Mouse (Mus musculus) hindbrain, embryonic 15.5 days (tissue): Measurements from ENCODE around the gene H2afy. TPM values are rescaled to one million over a fixed set of nuclear protein-coding genes. Genes with fewer than 3 reads are reported as not detected.

Experiments
- ATAC-seq: fragments of 200-750 bp; cut with Nextera tagmentation; 2 replicates; pipeline ENCODE4 v1.8.0; 2017; ENCODE audit warnings: low read depth, moderate number of reproducible peaks, moderate TSS enrichment; ENCODE audit not compliant: low FRiP score
- H3K27ac ChIP-seq: fragments of 300-500 bp; sonication (generic); replicated peaks from 2 replicates; pipeline ENCODE4 v1.5.1; 2015; ENCODE audit warnings: mild to moderate bottlenecking, inconsistent platforms
- H3K27me3 ChIP-seq: fragments of 300-500 bp; sonication (generic); 2 replicates; pipeline ENCODE4 v1.6.1; 2015; ENCODE audit warnings: control low read depth, inconsistent platforms
- H3K36me3 ChIP-seq: fragments of 300-500 bp; sonication (generic); 2 replicates; pipeline ENCODE4 v1.6.1; 2015; ENCODE audit warnings: control low read depth, inconsistent platforms
- H3K4me1 ChIP-seq: fragments of 300-500 bp; sonication (generic); replicated peaks from 2 replicates; pipeline ENCODE4 v1.6.1; 2015; ENCODE audit warnings: control low read depth, inconsistent platforms
- H3K4me2 ChIP-seq: fragments of 300-500 bp; sonication (generic); 2 replicates; pipeline ENCODE4 v1.6.1; 2015; ENCODE audit warnings: moderate library complexity, mild to moderate bottlenecking, inconsistent platforms
- H3K4me3 ChIP-seq: fragments of 300-500 bp; sonication (generic); 2 replicates; pipeline ENCODE4 v1.5.1; 2015; ENCODE audit warnings: mild to moderate bottlenecking, inconsistent platforms
- H3K9ac ChIP-seq: fragments of 300-500 bp; sonication (generic); 2 replicates; pipeline ENCODE4 v1.6.1; 2015; ENCODE audit warnings: inconsistent platforms
- H3K9me3 ChIP-seq: fragments of 300-500 bp; sonication (generic); 2 replicates; pipeline ENCODE4 v1.6.1; 2016; ENCODE audit warnings: control low read depth, inconsistent platforms
- WGBS: fragments of 180-500 bp; shearing (Covaris S2); methylation state at CpG from one replicate; pipeline ENCODE4 v1.1.7; 2015; 5-methylcytosine and 5-hydroxymethylcytosine counted together
- polyA plus RNA-seq: library from polyadenylated mRNA; unstranded; fragments of >200 nt; fragmentation: Nextera tagmentation; extraction: Ambion mirVana; gene quantifications from 2 replicates; pipeline ENCODE4 v1.2.1, GENCODE M21; 2015

Gene H2afy
- polyA plus RNA-seq, result 294 and 309 TPM in 2 replicates

GRCm38 (mm10) chr13:56136200-56136599, at the start of gene H2afy:
TSS of gene H2afy (minus strand) at chr13:56136361.
- peak within 1 kb of the TSS; percentile 87 for H3K27ac ChIP-seq
- H3K4me2 ChIP-seq, result peak within 1 kb of the TSS; percentile 90
- peak within 1 kb of the TSS; percentile 98 for H3K4me3 ChIP-seq
- peaks cover 32% of the 10 kb centered on the region for H3K4me1 ChIP-seq
- H3K27me3 ChIP-seq, result no peaks in the 10 kb centered on the region
- WGBS, result 84% methylated on average over 2 of the region's 2 CpGs
- H3K9ac ChIP-seq, result peak within 1 kb of the TSS; percentile 93
- H3K9me3 ChIP-seq, result no peaks in the 10 kb centered on the region
- no peaks in the 10 kb centered on the region for H3K36me3 ChIP-seq
- no peak for ATAC-seq

- 91% methylated on average over 5 of the region's 5 CpGs for WGBS
- H3K4me2 ChIP-seq, result no peak overlapping the region
Measured at GRCm38 (mm10) chr13:56183687-56184086, 47.5 kb upstream of the H2afy start.

GRCm38 (mm10) chr13:56181424-56181823, 45.3 kb upstream of the H2afy start:
- no peak for ATAC-seq
- Histone ChIP-seq H3K4me3 (no peak overlapping the region), H3K4me1 (no peaks in the 10 kb centered on the region), H3K36me3 (no peaks in the 10 kb centered on the region), H3K9ac (no peak overlapping the region), H3K27me3 (no peaks in the 10 kb centered on the region), H3K27ac (no peak overlapping the region), H3K4me2 (no peak overlapping the region), H3K9me3 (no peaks in the 10 kb centered on the region)
- 76% methylated on average over 8 of the region's 8 CpGs for WGBS

More at GRCm38 (mm10) chr13:56183687-56184086, 47.5 kb upstream of the H2afy start:
- Histone ChIP-seq H3K4me3 (no peak overlapping the region), H3K27me3 (no peaks in the 10 kb centered on the region), H3K36me3 (no peaks in the 10 kb centered on the region), H3K4me1 (no peaks in the 10 kb centered on the region), H3K27ac (no peak overlapping the region), H3K9me3 (no peaks in the 10 kb centered on the region), H3K9ac (no peak overlapping the region)
- no peak for ATAC-seq

GRCm38 (mm10) chr13:56178416-56179035, 42.4 kb upstream of the H2afy start, which contains the start of gene Tifab:
TSS of gene Tifab (minus strand) at chr13:56178885.
- H3K36me3 ChIP-seq, result no peaks in the 10 kb centered on the region
- no peaks in the 10 kb centered on the region for H3K4me1 ChIP-seq
- no peak within 1 kb of the TSS for H3K27ac ChIP-seq
- H3K27me3 ChIP-seq, result no peaks in the 10 kb centered on the region
- 89% methylated on average over 16 of the region's 16 CpGs for WGBS
- H3K9ac ChIP-seq, result no peak within 1 kb of the TSS
- no peaks in the 10 kb centered on the region for H3K9me3 ChIP-seq
- no peak within 1 kb of the TSS for H3K4me2 ChIP-seq
- no peak within 1 kb of the TSS for H3K4me3 ChIP-seq
- no peak for ATAC-seq

GRCm38 (mm10) chr13:56176310-56176709, 40.1 kb upstream of the H2afy start:
- H3K4me1 ChIP-seq, result no peaks in the 10 kb centered on the region
- WGBS, result 95% methylated on average over 9 of the region's 9 CpGs
- no peak overlapping the region for H3K4me3 ChIP-seq
- no peak overlapping the region for H3K4me2 ChIP-seq
- no peak overlapping the region for H3K27ac ChIP-seq
- ATAC-seq, result no peak
- H3K9me3 ChIP-seq, result no peaks in the 10 kb centered on the region
- H3K36me3 ChIP-seq, result no peaks in the 10 kb centered on the region
- H3K27me3 ChIP-seq, result no peaks in the 10 kb centered on the region
- H3K9ac ChIP-seq, result no peak overlapping the region

- 75% methylated on average over 4 of the region's 4 CpGs for WGBS
- Histone ChIP-seq H3K9me3 (no peaks in the 10 kb centered on the region), H3K4me1 (no peaks in the 10 kb centered on the region), H3K36me3 (no peaks in the 10 kb centered on the region), H3K27ac (no peak overlapping the region), H3K27me3 (no peaks in the 10 kb centered on the region), H3K4me3 (no peak overlapping the region), H3K9ac (no peak overlapping the region), H3K4me2 (no peak overlapping the region)
- no peak for ATAC-seq
Measured at GRCm38 (mm10) chr13:56175848-56176247, 39.7 kb upstream of the H2afy start.

GRCm38 (mm10) chr13:56172901-56173545, 36.9 kb upstream of the H2afy start:
- no peak overlapping the region for H3K9ac ChIP-seq
- H3K9me3 ChIP-seq, result no peaks in the 10 kb centered on the region
- H3K4me1 ChIP-seq, result peaks cover 4% of the 10 kb centered on the region; the same call in 1 of the 2 replicates
- 66% methylated on average over 7 of the region's 7 CpGs for WGBS
- no peak for ATAC-seq
- H3K4me3 ChIP-seq, result no peak overlapping the region
- H3K27ac ChIP-seq, result no peak overlapping the region
- no peaks in the 10 kb centered on the region for H3K36me3 ChIP-seq
- H3K4me2 ChIP-seq, result no peak overlapping the region
- no peaks in the 10 kb centered on the region for H3K27me3 ChIP-seq

GRCm38 (mm10) chr13:56172106-56172505, 35.9 kb upstream of the H2afy start:
- no peak for ATAC-seq

GRCm38 (mm10) chr13:56168403-56168781, 32.2 kb upstream of the H2afy start:
- Histone ChIP-seq H3K36me3 (no peaks in the 10 kb centered on the region), H3K27ac (no peak overlapping the region), H3K4me3 (no peak overlapping the region), H3K9ac (no peak overlapping the region), H3K4me1 (peaks cover 7% of the 10 kb centered on the region; the same call in 1 of the 2 replicates), H3K27me3 (no peaks in the 10 kb centered on the region), H3K9me3 (no peaks in the 10 kb centered on the region), H3K4me2 (no peak overlapping the region)
- 59% methylated on average over 3 of the region's 3 CpGs for WGBS
- peak; percentile 19; the same call in 1 of the 2 replicates for ATAC-seq

More at GRCm38 (mm10) chr13:56172106-56172505, 35.9 kb upstream of the H2afy start:
- H3K36me3 ChIP-seq, result no peaks in the 10 kb centered on the region
- H3K9ac ChIP-seq, result no peak overlapping the region
- H3K27ac ChIP-seq, result no peak overlapping the region
- H3K4me3 ChIP-seq, result no peak overlapping the region
- no peaks in the 10 kb centered on the region for H3K27me3 ChIP-seq
- peaks cover 7% of the 10 kb centered on the region; the same call in 1 of the 2 replicates for H3K4me1 ChIP-seq
- no peak overlapping the region for H3K4me2 ChIP-seq
- WGBS, result 89% methylated on average over 7 of the region's 7 CpGs
- no peaks in the 10 kb centered on the region for H3K9me3 ChIP-seq

- ATAC-seq, result peak; percentile 59; the same call in 1 of the 2 replicates
- 0 out of 2 replicates have a peak overlapping the region, but pooled peaks have one; percentile 4 for H3K4me2 ChIP-seq
- peaks cover 7% of the 10 kb centered on the region; the same call in 1 of the 2 replicates for H3K4me1 ChIP-seq
- whole genome bisulfite sequencing, result 29% methylated on average over 11 of the region's 14 CpGs
- H3K4me3 ChIP-seq, result no peak overlapping the region
- no peaks in the 10 kb centered on the region for H3K36me3 ChIP-seq
- no peak overlapping the region for H3K9ac ChIP-seq
- no peaks in the 10 kb centered on the region for H3K9me3 ChIP-seq
- H3K27ac ChIP-seq, result no peak overlapping the region
- H3K27me3 ChIP-seq, result no peaks in the 10 kb centered on the region
Measured at GRCm38 (mm10) chr13:56167446-56168402, 31.6 kb upstream of the H2afy start.

GRCm38 (mm10) chr13:56165561-56165960, 29.4 kb upstream of the H2afy start:
- Histone ChIP-seq H3K9ac (no peak overlapping the region), H3K36me3 (no peaks in the 10 kb centered on the region), H3K4me2 (no peak overlapping the region), H3K4me3 (no peak overlapping the region), H3K27ac (no peak overlapping the region), H3K9me3 (no peaks in the 10 kb centered on the region), H3K27me3 (no peaks in the 10 kb centered on the region), H3K4me1 (peaks cover 7% of the 10 kb centered on the region; the same call in 1 of the 2 replicates)
- ATAC-seq, result no peak
- WGBS, result 90% methylated on average over 11 of the region's 11 CpGs
